Mouse (Mus musculus) left cerebral cortex, postnatal 14 days (tissue): ENCODE results near the gene A630095N17Rik. TPM values are rescaled to one million over a fixed set of nuclear protein-coding genes. Genes with fewer than 3 reads are reported as not detected.

Experiments used
- DNase-seq, 2 experiments: peaks; one replicate each; pipeline ENCODE4 v3.0.0; 2021 to 2022; ENCODE audit warnings: low spot score in 2 of 2, mixed read lengths in 1 of 2
- intact Hi-C: fragments of 180-260 bp; cut with DNase I; formaldehyde crosslinking; loops from one replicate; pipeline ENCODE4 v1.15.1; 2025
- long read RNA-seq, 2 experiments: library from polyadenylated mRNA; stranded (forward); transcript quantifications; one replicate each; pipeline ENCODE4 v2.0.0; 2021
- total RNA-seq, 2 experiments: library from RNA; stranded (reverse); gene quantifications; 2 replicates each; pipeline ENCODE4 v1.2.3; 2021

A630095N17Rik gene
- total RNA-seq: not detected
- long read RNA-seq, experiment 1: 0 reads
- long read RNA-seq, experiment 2: 0 reads

- DNase-seq: no peak
- intact Hi-C loops: no loop called here
Measured at GRCm38 (mm10) chr1:75231664-75232152, at the start of gene A630095N17Rik. Gene A630095N17Rik (minus strand): TSS chr1:75232102.

GRCm38 (mm10) chr1:75278228-75278627 is 46.3 kb upstream of the A630095N17Rik start, which contains the start of gene Resp18:
Gene Resp18 (minus strand): TSS chr1:75278415.
- DNase-seq: no peak
- intact Hi-C loops: no loop called here

- no peak for DNase-seq
Measured at GRCm38 (mm10) chr1:75277195-75278188, 45.6 kb upstream of the A630095N17Rik start.

GRCm38 (mm10) chr1:75264091-75264880 is 32.4 kb upstream of the A630095N17Rik start, which contains the start of gene Ptprn:
Gene Ptprn (minus strand): TSS chr1:75264502.
- peak; percentile 79 to 83 for DNase-seq
- intact Hi-C loops: no loop called here

More at GRCm38 (mm10) chr1:75277195-75278188, 45.6 kb upstream of the A630095N17Rik start:
- intact Hi-C loops: no loop called here

- DNase-seq: peak; percentile 60 to 67
- intact Hi-C loops: no loop called here
Measured at GRCm38 (mm10) chr1:75262969-75263951, 31.4 kb upstream of the A630095N17Rik start.

GRCm38 (mm10) chr1:75261278-75261677 is 29.4 kb upstream of the A630095N17Rik start:
- no peak for DNase-seq
- intact Hi-C loops: no loop called here

GRCm38 (mm10) chr1:75255516-75256046 is 23.7 kb upstream of the A630095N17Rik start:
- intact Hi-C loops: loop anchor here (5.0 kb wide), 1 partner anchor 37 kb away; no protein-coding TSS in a partner anchor
- DNase-seq: no peak

- intact Hi-C loops: loop anchor here (5.0 kb wide), 2 partner anchors 37 to 38 kb away; partner anchors contain the start of gene Tuba4a
- DNase-seq: no peak
Measured at GRCm38 (mm10) chr1:75254625-75255013, 22.7 kb upstream of the A630095N17Rik start.

GRCm38 (mm10) chr1:75253849-75254624 is 22.1 kb upstream of the A630095N17Rik start:
- intact Hi-C loops: loop anchor here (5.0 kb wide), 1 partner anchor 37 kb away; the partner anchor contains the start of gene Tuba4a
- DNase-seq: peak; percentile 91 to 93

GRCm38 (mm10) chr1:75253029-75253428 is 21.1 kb upstream of the A630095N17Rik start:
- intact Hi-C loops: loop anchor here (5.0 kb wide), 1 partner anchor 36 kb away; the partner anchor contains the start of gene Tuba4a
- peak in 1 of 2 experiments; percentile 17 for DNase-seq

GRCm38 (mm10) chr1:75252308-75252707 is 20.4 kb upstream of the A630095N17Rik start:
- intact Hi-C loops: loop anchor here (5.0 kb wide), 1 partner anchor 35 kb away; the partner anchor contains the start of gene Tuba4a
- DNase-seq: no peak

- DNase-seq: peak in 1 of 2 experiments; percentile 75
- intact Hi-C loops: loop anchor here (5.0 kb wide), 1 partner anchor 34 kb away; the partner anchor contains the start of gene Tuba4a
Measured at GRCm38 (mm10) chr1:75251112-75251970, 19.4 kb upstream of the A630095N17Rik start.

- intact Hi-C loops: loop anchor here (5.0 kb wide), 1 partner anchor 33 kb away; the partner anchor contains the start of gene Tuba4a
Measured at GRCm38 (mm10) chr1:75250498-75250897, 18.6 kb upstream of the A630095N17Rik start.

GRCm38 (mm10) chr1:75248041-75248772 is 16.3 kb upstream of the A630095N17Rik start:
- no peak for DNase-seq
- intact Hi-C loops: no loop called here

More at GRCm38 (mm10) chr1:75250498-75250897, 18.6 kb upstream of the A630095N17Rik start:
- no peak for DNase-seq
